Mouse (Mus musculus): ENCODE results near the gene Olfr5. TPM values are rescaled to one million over a fixed set of nuclear protein-coding genes. Genes with fewer than 3 reads are reported as not detected.
"Not testable (repeated sequence)": the region's sequence is repeated elsewhere in the genome, so short reads cannot be mapped to it uniquely, and the experiment has no call there.

Gene Olfr5
- polyA plus RNA-seq (2012; ENCODE audit: insufficient read depth, insufficient read length, missing spikeins): not detected in 2 replicates

DNA sequence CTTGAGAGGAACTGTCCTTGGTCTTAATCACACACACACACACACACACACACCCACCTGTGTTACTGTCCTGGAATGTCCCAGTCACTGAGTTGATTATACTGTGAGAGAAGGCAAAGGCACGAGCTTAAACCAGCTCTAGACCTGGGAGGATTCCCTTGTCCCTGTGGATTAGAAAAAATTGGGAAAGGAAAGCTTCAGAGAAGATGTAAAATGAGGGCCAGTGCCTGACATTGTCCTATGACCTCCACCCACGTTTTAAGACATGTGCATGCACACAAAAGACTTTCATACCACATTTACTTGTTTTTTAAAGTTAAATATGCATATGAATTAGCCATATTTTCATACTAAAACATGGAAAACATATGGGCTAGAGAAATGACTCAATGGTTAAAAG, at the start of gene Olfr5:
Olfr5 (minus strand) TSS at position 101 of the 400 bp plus-strand sequence.
- Histone ChIP-seq H3K4me1 (ENCODE audit: control insufficient read depth, insufficient read depth, insufficient read length, low read length) (no peaks in the 10 kb centered on the region), H3K27ac (replicated peaks; ENCODE audit: low read depth, low read length) (no peak within 1 kb of the TSS), H3K4me3 (ENCODE audit: insufficient read depth, low read depth, low read length) (no peak within 1 kb of the TSS)

DNA sequence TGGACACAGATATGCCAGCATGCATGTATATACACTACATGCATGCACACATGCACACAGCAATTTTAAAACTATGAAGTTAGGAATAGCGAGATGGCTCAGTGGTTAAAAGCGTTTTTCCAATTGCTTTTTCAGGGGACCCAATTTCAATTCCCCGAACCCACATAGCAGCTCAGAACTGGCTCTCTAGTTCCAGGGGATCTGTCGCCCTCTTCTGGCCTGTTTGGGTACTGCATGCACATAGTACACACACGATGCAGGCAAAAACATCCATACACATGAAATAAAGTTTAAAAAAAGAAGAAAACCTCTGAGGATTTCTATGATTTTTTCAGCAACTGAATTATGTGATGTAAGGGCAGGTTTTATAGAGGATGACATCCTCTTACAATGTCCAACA, 39.4 kb upstream of the Olfr5 start:
- Histone ChIP-seq H3K4me3 (ENCODE audit: insufficient read depth, low read depth, low read length) (no peak overlapping the region), H3K27ac (replicated peaks; ENCODE audit: low read depth, low read length) (no peak overlapping the region)

DNA sequence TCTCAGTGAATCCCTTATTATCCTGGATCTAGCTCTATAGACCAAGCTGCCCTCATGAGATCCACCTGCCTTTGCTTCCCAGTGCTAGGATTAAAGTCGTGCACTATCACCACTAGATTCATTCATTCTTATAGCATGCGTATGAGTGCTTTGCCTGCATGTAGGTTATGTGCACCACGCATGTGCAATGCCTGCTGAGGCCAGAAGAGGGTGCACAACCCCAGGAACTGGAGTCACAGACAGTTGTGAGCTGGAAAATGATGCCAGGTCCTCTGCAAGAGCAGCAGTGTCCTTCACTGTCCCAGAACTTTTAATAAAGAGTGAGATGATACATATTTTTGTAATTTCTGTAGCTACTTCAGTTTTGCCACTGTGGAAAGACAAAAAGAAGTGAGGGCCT, 38.3 kb upstream of the Olfr5 start:
- H3K4me3 ChIP-seq (ENCODE audit: insufficient read depth, low read depth, low read length): no peak overlapping the region
- H3K4me1 ChIP-seq (ENCODE audit: control insufficient read depth, insufficient read depth, insufficient read length, low read length): no peaks in the 10 kb centered on the region
- no peak overlapping the region for H3K27ac ChIP-seq (replicated peaks; ENCODE audit: low read depth, low read length)

More for the DNA sequence above, 39.4 kb upstream of the Olfr5 start:
- H3K4me1 ChIP-seq (ENCODE audit: control insufficient read depth, insufficient read depth, insufficient read length, low read length): no peaks in the 10 kb centered on the region

DNA sequence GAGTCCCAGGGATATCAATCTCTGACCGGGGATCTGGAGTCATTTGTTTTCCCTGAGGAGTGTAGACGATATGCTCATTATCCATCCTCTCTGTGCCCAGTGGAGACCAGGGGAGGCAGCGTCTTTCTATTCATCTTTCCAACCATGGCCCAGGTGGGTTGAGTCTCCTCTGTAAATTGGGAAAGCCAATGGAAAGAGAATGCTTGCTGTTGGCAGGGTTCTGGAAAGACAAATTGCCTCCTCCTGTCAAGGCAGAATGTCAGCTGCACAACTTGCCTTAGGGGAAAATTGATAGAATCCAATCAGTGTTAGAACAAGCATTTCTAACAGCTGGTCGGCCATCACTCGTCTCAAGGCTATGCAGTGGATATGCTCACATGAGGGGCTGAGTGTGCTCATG, 36.1 kb upstream of the Olfr5 start, which contains the start of gene Olfr1349:
Olfr1349 (minus strand) TSS at position 101 of the 400 bp plus-strand sequence.
- Histone ChIP-seq H3K4me3 (ENCODE audit: insufficient read depth, low read depth, low read length) (no peak within 1 kb of the TSS), H3K27ac (replicated peaks; ENCODE audit: low read depth, low read length) (no peak within 1 kb of the TSS), H3K4me1 (ENCODE audit: control insufficient read depth, insufficient read depth, insufficient read length, low read length) (no peaks in the 10 kb centered on the region)

- no peaks in the 10 kb centered on the region for H3K4me1 ChIP-seq (ENCODE audit: control insufficient read depth, insufficient read depth, insufficient read length, low read length)
- H3K4me3 ChIP-seq (ENCODE audit: insufficient read depth, low read depth, low read length): no peak overlapping the region
- no peak overlapping the region for H3K27ac ChIP-seq (replicated peaks; ENCODE audit: low read depth, low read length)
Measured at GRCm38 (mm10) chr7:6521666-6522065, 34.9 kb upstream of the Olfr5 start.

DNA sequence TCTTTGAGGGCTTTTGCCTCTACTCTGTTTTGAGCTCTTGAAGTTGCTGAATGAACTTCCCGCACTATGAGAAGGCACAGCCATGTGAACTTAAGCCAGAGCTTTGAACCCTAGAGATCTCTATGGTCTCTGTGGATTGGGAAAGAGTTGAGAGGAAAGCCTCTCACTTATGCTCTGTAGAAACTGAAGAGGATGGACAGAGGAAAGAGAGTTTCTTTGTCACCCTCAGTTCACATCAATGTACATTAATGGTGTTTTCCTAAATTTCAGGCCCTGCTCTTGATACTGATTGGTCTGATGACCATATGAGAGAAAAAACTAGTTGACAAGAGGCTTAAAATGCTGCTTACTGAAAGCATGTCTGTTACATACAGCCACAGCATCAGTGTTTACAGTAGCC, 21.9 kb upstream of the Olfr5 start, which contains the start of gene Olfr1348:
Olfr1348 (minus strand) TSS at position 101 of the 400 bp plus-strand sequence.
- no peak within 1 kb of the TSS for H3K27ac ChIP-seq (replicated peaks; ENCODE audit: low read depth, low read length)
- H3K4me1 ChIP-seq (ENCODE audit: control insufficient read depth, insufficient read depth, insufficient read length, low read length): no peaks in the 10 kb centered on the region
- no peak within 1 kb of the TSS for H3K4me3 ChIP-seq (ENCODE audit: insufficient read depth, low read depth, low read length)

DNA sequence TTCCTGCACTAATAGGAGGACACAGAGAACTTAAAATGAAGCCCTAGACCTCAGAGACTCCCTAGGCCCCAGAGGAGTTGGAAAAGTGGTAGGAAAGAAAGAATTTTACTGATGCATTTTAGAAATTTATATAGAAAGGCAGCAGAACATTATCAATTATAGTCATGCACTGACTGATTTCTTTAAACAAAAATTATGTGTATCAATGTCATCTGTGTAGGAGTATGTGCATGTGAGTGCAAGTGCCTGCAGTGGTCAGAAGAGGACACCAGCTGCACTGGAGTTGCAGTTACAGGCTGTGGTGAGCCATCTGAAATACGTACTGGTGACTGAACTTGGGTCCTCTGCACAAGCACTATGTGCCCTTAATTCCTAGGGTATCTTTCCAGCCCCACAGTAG, 12.9 kb upstream of the Olfr5 start, which contains the start of gene Olfr1347:
Olfr1347 (minus strand) TSS at position 101 of the 400 bp plus-strand sequence.
- Histone ChIP-seq H3K27ac (replicated peaks; ENCODE audit: low read depth, low read length) (no peak within 1 kb of the TSS), H3K4me1 (ENCODE audit: control insufficient read depth, insufficient read depth, insufficient read length, low read length) (no peaks in the 10 kb centered on the region), H3K4me3 (ENCODE audit: insufficient read depth, low read depth, low read length) (no peak within 1 kb of the TSS)

GRCm38 (mm10) chr7:6477633-6478032, 9.1 kb downstream of the Olfr5 start:
- not testable (repeated sequence) for H3K4me3 ChIP-seq (ENCODE audit: insufficient read depth, low read depth, low read length); H3K4me1 ChIP-seq (ENCODE audit: control insufficient read depth, insufficient read depth, insufficient read length, low read length); H3K27ac ChIP-seq (replicated peaks; ENCODE audit: low read depth, low read length)

DNA sequence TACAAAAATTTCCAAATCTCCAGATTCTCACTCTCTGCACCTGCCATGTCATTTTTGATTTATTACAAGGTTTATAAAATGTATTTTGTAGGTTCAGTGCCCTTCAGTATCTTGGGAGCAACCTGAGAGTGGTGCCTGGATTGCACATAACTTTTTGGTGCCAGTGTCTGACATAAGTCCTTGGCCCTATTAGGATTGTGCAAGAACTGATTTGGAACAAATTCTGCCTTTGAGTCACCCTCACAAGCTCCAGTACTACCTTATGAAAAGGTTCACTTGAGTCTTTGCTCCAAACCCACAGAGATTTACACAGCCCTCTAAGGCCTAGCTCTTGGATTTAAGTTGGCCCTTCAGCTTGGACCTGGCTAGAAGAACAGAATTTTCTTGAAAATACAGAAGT, 19.8 kb downstream of the Olfr5 start, which contains the start of gene Olfr1346:
Olfr1346 (plus strand) TSS at position 151 of the 400 bp plus-strand sequence.
- Histone ChIP-seq H3K27ac (replicated peaks; ENCODE audit: low read depth, low read length) (no peak within 1 kb of the TSS), H3K4me3 (ENCODE audit: insufficient read depth, low read depth, low read length) (no peak within 1 kb of the TSS), H3K4me1 (ENCODE audit: control insufficient read depth, insufficient read depth, insufficient read length, low read length) (no peaks in the 10 kb centered on the region)

DNA sequence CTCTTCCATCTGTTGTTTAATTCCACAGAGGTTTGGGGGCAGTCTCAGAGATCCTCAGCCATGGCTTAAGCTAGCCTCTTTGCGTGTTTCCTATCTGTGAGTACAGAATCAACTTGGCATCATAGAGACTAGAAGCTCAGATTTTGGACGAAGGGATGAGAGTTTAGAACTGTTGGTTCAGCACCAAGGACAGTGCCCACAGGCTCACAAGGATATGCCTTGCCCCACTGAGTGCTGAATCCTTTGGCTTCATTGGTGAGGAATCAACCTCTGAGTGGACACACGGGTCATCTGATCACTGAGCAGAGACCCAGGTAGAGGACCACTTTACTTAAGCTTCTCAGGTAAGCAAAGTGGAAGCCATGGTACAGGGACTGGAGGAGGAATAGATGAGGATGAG, 30.3 kb downstream of the Olfr5 start:
- H3K4me1 ChIP-seq (ENCODE audit: control insufficient read depth, insufficient read depth, insufficient read length, low read length): no peaks in the 10 kb centered on the region
- no peak overlapping the region for H3K4me3 ChIP-seq (ENCODE audit: insufficient read depth, low read depth, low read length)

DNA sequence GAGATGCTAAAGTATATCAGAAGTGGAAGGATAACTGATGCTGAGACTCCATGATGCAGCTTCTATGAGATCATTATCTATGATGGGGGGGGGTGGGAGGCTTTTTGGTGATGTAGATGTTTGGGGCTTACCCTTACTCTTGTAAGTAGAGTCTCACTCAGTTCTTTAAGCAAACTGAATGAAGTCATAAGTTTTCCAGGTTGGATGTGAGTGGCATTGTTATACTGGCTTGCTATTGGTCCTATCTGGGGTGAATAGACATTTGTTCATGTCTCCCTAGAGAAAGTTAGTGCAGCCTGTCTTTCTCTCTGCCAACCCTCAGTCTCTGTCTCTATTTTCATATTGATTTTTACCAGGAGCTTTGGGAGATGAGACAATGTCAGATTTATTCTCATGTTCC, 30.9 kb downstream of the Olfr5 start, which contains the start of gene Olfr1336:
Olfr1336 (plus strand) TSS at position 301 of the 400 bp plus-strand sequence.
- no peak within 1 kb of the TSS for H3K4me3 ChIP-seq (ENCODE audit: insufficient read depth, low read depth, low read length)
- no peaks in the 10 kb centered on the region for H3K4me1 ChIP-seq (ENCODE audit: control insufficient read depth, insufficient read depth, insufficient read length, low read length)
- no peak within 1 kb of the TSS for H3K27ac ChIP-seq (replicated peaks; ENCODE audit: low read depth, low read length)

More for the DNA sequence above, 30.3 kb downstream of the Olfr5 start:
- H3K27ac ChIP-seq (replicated peaks; ENCODE audit: low read depth, low read length): no peak overlapping the region

- Histone ChIP-seq H3K4me1 (ENCODE audit: control insufficient read depth, insufficient read depth, insufficient read length, low read length) (no peaks in the 10 kb centered on the region), H3K4me3 (ENCODE audit: insufficient read depth, low read depth, low read length) (no peak overlapping the region), H3K27ac (replicated peaks; ENCODE audit: low read depth, low read length) (no peak overlapping the region)
Measured at GRCm38 (mm10) chr7:6447771-6448170, 39.0 kb downstream of the Olfr5 start.

GRCm38 (mm10) chr7:6441173-6441572, 45.6 kb downstream of the Olfr5 start:
- Histone ChIP-seq H3K27ac (replicated peaks; ENCODE audit: low read depth, low read length) (no peak overlapping the region), H3K4me1 (ENCODE audit: control insufficient read depth, insufficient read depth, insufficient read length, low read length) (no peaks in the 10 kb centered on the region), H3K4me3 (ENCODE audit: insufficient read depth, low read depth, low read length) (no peak overlapping the region)

DNA sequence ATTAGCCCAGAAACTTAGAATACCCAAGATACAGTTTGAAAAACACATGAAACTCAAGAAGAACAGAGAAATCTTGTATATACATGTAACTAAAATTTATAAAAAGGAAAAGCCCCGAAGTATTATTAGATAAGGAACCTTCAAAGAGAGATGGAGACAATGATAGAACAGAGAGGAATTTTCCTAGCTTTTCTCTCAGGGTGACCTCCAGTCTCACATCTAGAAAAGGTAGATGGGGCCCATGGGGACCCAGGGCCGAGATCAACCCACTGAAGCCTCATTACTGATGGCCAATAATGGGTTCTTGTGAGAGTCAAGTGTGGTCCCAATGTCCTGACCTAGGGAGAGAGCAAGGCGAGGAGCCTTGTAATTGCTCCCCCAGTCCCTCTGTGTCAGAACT, 48.4 kb downstream of the Olfr5 start, which contains the start of gene Olfr1344:
Olfr1344 (plus strand) TSS at position 301 of the 400 bp plus-strand sequence.
- Histone ChIP-seq H3K4me1 (ENCODE audit: control insufficient read depth, insufficient read depth, insufficient read length, low read length) (no peaks in the 10 kb centered on the region), H3K4me3 (ENCODE audit: insufficient read depth, low read depth, low read length) (no peak within 1 kb of the TSS)

DNA sequence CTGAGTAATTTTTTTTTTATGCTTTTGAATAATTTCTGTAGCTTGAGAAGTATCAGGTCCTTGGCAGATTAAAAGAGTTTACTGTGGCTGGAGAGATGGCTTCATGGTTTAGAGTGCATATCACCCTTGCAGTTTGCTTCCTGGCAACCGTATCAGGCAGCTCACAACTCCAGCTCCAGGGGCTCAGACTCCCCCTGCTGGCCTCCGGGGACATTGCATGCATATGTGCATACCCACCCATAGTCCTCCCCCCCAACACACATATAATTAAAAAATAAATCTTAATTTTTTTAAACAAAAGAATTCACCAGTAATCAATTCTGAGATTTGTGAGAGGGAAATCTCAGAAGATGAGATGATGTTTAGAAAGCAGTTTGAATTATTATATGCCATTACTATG, 56.4 kb downstream of the Olfr5 start:
- H3K4me3 ChIP-seq (ENCODE audit: insufficient read depth, low read depth, low read length): no peak overlapping the region
- no peaks in the 10 kb centered on the region for H3K4me1 ChIP-seq (ENCODE audit: control insufficient read depth, insufficient read depth, insufficient read length, low read length)
- H3K27ac ChIP-seq (replicated peaks; ENCODE audit: low read depth, low read length): no peak overlapping the region

More for the DNA sequence above, 48.4 kb downstream of the Olfr5 start, which contains the start of gene Olfr1344:
- H3K27ac ChIP-seq (replicated peaks; ENCODE audit: low read depth, low read length): no peak within 1 kb of the TSS

DNA sequence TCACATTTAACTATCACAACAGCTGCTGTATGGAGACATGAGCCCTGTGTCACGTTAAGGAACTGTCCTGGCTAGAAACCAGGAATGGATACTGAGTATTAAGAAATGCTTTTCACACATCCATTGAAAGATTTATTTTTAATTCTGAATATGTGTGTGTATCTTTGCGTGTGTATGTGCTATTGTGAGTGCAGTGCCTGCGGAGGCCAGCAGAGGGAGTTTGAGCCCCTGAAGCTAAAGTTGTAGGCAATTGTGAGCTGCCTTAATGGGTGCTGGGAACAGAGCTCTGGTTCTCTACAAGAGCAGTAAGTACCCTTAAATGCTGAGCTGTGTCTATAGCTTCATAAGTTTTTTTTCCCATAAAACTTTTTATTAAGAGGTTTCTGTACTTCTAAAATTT, 57.4 kb downstream of the Olfr5 start:
- Histone ChIP-seq H3K4me1 (ENCODE audit: control insufficient read depth, insufficient read depth, insufficient read length, low read length) (no peaks in the 10 kb centered on the region), H3K27ac (replicated peaks; ENCODE audit: low read depth, low read length) (no peak overlapping the region), H3K4me3 (ENCODE audit: insufficient read depth, low read depth, low read length) (no peak overlapping the region)
